Mouse (Mus musculus): ENCODE data around the gene Ppp4r3b.
A peak's percentile ranks its signal among the peaks of the same experiment; 100 is the strongest.

The Ppp4r3b gene

DNA sequence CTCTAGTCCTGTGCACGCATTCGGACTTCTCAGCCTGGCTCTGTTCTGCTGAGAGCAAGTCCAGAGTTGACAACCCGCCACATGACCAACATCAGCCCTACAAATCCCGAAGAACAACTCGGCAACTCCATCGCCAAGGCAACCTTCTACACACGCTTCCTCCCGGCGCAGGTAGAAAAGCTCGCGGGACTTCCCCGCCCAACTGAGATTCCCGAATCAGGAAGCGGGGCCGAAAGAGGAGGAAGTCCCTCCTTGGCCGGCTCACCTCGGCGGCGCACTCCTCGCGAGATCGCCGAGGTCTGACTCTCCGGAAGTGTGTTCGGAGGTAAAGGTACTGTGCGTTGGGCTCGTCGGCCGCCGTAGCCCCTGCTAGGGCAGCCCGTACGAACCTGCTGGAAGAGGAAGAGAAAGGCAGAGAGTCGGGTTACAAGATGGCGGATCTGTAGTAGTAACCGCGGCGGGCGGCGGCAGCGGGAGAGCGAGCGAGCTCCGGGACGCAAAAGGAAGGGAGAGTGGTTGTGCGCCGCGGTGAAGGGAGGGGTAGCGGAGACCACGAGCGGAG lies at the start of gene Ppp4r3b:
Gene Ppp4r3b (plus strand): TSS at position 328 of the 562 bp plus-strand sequence.
- DNase-seq (ENCODE audit: low spot score): peak; percentile 100

DNA sequence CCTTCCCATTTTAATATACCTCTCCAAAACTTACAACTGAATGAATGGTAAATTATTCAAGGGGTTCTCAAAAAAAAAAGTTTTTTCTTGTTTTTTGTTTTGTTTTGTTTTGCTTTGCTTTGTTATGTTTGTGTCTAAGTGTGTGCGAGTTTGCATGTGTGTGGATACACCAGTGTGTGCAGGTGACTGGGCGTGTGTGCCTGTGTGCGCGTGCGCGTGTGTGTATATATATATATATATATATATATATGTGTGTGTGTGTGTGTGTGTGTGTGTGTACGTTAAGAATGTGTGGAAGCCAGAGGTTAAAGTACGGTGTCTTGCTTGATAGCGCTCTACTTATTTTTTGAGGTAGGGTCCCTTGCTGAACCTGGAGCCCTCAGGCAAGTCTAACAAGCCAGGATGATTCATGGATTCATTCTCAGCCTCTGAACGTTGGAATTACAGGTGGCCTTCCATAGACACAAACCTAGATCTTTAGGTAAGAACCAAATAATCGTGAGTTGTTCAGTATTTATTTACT lies 42.8 kb upstream of the Ppp4r3b start:
- peak; percentile 16 for DNase-seq (ENCODE audit: low spot score)

DNA sequence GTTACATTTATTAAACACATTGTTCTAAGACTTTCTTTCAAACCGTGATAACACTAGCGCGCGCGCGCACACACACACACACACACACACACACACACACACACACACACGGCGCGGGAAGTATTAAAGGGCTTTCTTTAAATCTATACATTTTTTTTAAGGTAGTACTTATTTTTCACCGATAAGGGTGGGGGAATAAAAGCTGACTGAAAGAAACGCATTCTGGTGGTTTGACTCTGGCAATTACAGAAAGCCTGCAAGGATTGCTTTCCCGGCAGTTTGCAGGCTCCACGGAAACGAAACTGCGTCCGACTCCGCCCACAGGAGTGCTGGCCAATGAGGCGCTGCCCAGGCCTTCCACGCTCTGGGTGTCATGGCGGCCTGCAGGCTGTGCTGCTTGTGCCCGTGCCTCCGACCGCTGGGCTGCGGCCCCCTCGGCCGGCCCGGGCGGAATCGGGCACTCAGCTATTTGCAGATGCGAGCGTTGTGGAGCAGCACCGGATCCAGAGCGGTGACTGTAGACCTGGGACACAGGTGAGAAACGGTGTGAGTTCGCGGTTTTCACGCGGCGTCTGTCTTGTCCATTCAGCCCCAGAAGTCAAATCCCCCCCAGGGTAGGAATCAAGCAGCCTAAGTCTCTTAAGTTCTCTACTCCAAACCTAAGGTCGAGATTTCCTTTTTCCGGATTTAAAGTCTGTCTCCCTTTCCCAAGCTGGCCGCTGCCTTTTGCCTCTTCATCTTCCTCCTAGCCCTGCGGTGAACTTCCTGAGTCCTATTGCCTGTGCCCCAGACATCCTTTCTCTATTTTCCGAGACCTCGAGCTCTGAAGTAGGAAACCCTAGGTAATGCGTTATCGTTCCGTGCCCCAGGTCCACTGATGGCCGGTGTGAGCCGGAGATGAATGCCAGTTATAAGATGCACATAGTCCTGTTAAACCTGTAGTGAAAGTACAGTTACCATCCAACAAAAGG lies 42.0 kb upstream of the Ppp4r3b start, which contains the start of gene Pnpt1:
Gene Pnpt1 (plus strand): TSS at position 360 of the 971 bp plus-strand sequence.
- DNase-seq (ENCODE audit: low spot score): peak; percentile 98

DNA sequence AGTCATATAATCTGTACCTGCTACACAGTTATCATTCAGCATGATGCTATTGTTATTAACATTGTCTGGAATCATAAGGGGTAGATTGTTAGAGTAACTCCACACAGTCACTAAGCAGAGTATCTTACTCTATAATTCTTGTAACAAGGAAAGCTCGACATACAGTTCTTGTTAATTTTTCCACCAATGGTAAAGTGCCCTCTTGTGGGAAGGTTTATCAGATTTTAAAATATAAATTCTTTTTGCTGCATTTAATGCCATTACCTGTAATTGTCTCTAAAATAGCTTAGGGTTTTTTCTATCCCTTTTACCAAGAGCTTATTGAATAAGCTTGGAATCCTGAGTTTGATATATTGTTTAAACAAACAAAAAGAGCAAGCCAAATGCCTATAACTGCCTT lies 32.0 kb upstream of the Ppp4r3b start:
- DNase-seq (ENCODE audit: low spot score): no peak

DNA sequence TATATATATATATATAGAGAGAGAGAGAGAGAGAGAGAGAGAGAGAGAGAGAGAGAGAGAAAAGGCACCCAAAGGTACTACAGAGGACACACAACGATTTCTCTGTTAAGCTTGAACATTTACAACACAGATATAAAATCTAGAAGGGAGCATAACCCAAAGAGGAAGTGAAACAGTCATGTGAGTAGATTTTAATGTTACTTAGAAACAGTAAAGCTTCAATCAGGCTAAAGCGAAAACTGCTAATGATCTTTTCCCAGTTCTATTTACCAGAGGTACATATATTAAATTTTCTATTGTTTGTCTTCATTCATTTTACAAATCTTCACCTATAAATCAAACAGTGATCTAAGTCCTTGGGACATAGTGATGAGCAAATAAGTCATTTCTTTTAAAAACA lies 23.8 kb upstream of the Ppp4r3b start:
- DNase-seq (ENCODE audit: low spot score): no peak

DNA sequence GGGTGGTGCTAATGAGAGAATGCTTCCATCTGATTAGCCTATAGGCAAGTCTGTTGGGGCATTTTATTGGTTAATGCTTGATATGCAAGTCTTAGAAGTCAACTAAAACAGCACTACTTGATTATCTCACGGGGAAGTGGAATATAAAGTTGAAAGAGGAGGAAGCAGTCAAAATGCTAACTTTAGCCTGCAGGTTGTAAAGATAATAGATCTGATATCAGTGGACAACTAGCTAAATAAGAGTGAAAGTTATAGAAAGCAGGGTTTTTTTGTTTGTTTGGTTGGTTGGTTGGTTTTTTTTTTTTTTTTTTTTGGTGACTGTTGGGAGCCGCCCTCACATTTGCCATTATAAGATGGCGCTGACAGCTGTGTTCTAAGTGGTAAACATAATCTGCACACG lies 9.1 kb upstream of the Ppp4r3b start:
- DNase-seq (ENCODE audit: low spot score): no peak

DNA sequence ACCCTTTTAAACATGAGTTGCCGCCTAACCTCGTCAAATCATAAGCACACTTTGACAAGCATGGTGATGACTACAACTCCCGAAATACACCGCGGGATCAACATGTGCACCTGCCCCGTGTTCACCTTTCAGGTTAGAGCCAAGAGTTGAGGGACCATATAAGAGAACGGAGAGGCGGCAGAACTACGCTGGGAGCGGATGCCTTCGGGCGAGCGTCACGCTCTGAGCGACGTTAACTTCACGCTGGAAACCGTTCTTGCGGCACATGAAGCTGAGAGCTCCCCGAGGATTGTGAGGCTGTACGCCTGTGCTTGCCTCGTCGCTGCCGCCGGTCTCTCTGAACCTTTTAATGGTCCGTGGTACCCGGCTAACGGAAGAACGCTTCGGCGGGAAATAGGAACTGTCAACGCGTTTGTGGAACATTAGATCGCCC lies 715 bp upstream of the Ppp4r3b start:
- DNase-seq (ENCODE audit: low spot score): peak; percentile 68

DNA sequence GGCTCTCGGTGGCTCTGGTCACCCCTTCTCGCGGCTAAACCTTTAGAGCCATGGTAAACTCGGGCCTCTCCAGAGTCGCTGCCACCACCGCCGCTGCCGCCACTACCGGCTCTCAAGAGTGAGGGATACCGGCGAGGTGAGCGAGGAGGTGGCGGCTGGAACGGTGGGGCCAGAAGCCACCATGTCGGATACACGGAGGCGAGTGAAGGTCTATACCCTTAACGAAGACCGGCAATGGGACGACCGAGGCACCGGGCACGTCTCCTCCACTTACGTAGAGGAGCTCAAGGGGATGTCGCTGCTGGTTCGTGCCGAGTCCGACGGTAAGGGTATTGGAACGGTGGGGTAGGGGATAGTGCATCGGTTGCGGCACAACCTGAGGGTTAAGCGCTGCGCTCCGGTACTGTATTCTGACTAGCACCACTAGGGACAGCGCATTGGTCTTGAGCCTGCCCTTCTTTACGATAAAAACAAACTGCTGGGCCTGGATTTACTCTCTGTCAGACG lies 488 bp downstream of the Ppp4r3b start:
- DNase-seq (ENCODE audit: low spot score): peak; percentile 92

DNA sequence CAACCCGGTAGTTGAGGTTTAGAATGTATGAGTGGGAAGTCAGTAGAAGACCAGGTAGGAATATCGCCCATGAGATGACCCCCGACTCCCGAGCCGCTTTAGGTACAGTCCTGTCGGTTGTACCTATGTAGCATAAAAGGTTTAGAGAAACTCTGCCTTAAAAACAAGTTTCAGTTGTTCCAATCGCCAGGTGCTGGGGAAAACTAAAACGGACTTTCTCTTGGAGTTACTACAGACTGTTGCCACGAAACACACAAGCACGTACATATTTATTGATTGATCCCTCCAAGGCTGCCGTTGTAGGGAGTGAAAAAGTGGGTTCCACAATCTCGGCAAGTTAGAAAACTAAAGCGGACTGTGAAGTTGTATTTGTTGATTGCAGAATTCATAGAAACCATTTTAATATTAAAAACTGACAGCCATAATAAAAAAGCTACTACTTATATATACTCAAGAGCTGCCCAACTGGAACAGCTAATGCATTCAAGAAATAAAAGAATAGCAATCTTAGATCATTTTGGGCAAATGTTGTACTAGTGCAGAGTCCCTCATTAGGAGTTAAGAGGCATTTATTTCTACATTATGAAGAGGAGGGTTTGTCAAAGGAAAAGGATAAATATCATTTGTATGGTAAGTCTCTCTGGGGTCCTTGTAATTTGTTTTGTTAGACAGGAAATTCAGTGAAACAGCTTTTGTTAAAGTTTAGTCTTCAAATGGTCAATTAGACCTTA lies 1.2 kb downstream of the Ppp4r3b start:
- no peak for DNase-seq (ENCODE audit: low spot score)

DNA sequence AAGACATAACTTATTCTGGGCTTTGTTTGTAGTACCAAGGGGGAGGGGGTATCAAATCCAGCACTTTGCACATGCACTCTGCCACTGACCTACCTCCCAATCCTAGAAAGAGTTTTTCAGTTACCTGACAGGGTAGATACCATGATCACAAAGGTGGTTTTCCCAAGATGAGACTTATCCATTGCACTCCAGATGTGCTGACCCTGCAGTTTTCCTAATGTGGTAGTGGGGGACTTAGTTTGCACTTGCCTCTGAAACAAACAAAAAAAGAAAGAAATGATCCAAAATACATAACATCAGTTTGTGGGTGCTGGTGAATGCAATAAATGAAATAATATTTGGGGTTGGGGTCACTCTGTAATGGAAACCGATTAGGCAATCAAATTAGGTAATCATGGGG lies 6.6 kb downstream of the Ppp4r3b start:
- DNase-seq (ENCODE audit: low spot score): no peak

DNA sequence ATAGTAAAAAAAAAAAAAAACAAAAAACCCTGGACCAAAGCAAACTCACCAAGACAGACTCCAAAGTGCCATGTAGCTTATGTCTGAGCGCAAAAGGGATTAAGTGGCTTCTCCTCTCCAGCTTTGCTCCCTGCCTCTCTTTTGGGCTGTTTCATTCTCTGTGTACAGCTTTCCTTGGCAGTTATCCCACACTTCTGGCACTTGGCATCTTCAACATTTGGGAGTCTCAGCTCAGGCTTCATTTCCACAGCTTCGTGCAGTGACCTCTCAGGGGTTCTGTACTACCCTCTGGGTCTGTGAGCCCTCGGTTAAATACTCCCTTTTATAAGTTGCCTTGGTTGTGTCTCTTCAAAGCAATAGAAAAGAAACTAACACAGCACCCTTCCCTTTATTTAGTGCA lies 8.0 kb downstream of the Ppp4r3b start:
- peak; percentile 51 for DNase-seq (ENCODE audit: low spot score)

DNA sequence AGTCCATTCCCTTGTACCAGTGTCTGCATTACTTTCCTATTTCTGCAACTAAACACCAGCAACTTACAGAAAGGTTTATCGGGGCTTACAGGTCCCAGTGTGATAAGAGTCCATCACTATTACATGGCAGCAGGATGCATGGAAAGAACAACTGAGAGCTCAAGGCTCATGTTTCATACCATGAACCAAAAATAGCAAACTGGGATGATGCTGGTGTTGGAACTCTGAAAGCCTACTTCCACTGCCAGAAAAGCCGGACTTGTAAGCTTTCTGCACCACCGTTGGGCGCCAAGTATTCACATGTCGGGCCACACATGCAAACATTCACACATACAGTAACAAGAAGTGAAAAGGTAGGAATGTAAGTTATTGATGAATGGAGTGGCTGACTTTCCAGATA lies 9.1 kb downstream of the Ppp4r3b start:
- DNase-seq (ENCODE audit: low spot score): no peak

DNA sequence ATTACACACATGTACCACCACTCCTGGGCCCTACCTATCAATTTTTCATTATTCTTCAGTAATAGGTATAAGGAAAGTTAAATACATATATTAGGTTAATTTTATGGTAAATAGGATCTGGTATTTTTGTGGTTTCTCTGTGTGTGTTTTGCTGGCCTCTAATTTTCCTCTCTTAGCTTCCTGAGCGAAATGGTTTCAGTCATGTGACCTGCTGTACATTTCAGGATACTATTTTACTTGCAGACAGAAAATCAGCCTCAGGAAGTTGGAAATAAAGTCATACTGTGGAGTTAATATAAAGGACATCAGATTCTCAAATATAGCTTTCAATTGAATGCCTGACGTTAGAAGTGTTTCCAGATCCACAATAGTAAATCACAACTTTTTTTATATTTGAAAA lies 16.3 kb downstream of the Ppp4r3b start:
- no peak for DNase-seq (ENCODE audit: low spot score)

DNA sequence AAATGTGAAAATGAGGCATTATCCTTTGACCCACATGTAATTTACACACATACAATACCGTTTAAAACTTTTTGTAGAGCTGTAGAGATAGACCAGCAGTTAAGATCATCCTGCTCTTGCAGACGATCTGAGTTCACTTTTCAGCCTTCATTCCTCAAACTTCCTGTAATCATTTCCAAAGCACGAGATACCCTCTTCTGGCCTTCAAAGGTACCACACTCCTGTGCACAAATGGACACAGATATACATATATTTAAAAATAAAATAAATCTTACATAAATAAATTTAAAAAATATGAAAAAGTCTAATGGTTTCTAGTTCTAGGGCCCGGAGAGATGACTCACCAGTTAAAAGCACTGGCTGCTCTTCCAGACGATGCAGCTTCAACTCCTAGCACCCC lies 31.0 kb downstream of the Ppp4r3b start:
- no peak for DNase-seq (ENCODE audit: low spot score)

DNA sequence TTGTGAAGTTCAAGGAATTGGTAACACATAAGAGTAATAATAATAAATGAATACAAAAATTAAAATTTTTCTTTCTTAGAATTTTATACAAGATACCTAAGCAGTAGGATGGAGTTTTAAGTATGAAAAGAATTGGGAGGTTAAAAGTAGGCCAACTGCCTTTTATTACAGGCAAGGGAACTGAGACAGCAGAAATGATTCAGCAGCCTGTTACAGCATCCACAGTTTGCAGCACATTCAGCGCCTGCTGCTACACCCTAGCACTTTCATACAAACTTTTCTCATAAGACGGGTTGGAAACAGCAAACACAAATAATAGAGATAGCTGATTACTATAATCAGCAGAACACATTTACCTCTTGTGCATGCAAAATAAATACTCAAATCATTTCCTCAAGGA lies 37.1 kb downstream of the Ppp4r3b start:
- no peak for DNase-seq (ENCODE audit: low spot score)

DNA sequence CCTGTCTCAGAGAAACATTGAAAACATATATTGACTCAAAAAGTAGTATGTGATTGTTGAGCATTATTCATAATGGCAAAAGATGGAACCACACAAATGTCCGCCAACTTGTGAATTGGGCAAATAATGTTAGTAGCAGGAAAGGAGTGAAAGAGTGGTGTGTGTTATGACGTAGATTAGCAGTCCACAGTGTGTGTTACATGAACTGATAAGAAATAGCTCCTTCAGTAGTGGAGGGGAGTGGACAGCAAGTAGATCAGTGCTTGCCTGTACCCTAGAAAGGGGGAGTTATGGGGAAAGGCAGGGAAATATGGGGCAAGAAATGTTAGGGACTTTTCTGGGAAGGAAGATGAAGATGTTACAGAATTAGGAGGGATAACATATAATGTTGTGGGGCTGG lies 43.5 kb downstream of the Ppp4r3b start:
- no peak for DNase-seq (ENCODE audit: low spot score)

DNA sequence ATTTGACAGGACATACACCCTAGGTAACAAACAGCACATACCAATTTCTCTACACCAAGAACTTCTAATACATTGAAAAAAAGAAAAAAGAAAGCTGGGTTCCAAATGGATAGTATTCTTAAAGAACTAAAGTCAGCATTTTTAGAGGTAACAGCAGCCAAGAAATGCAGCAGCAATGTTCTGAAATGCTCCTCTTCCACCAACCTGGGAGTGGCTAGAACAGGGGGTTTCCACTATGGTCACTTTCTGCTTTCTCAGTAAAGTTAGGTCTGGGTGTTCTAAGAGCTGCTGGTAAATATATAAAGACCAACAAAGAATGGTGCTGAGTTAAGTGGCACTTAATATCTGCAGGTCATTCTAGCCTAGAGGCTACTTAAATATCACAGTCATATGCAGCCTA lies 46.4 kb downstream of the Ppp4r3b start:
- DNase-seq (ENCODE audit: low spot score): no peak

DNA sequence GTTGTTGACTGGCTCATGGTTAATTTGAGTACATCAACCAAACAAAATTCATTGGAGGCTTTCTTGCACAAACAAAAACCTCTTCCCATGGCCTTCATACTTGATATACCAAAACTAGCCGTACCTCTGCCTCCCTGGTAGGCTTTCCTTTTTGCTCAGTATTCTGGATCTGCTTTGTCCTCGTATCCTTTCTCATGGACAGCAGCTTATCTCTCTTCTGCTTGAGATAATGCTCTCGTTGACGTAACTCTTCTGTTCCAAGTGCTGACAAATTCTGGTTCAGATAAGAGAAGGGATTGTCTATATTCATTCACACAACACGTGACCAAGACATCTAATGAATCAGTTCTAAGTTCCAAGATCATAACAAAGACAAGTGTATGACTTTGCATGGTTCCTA lies 49.6 kb downstream of the Ppp4r3b start:
- no peak for DNase-seq (ENCODE audit: low spot score)

DNA sequence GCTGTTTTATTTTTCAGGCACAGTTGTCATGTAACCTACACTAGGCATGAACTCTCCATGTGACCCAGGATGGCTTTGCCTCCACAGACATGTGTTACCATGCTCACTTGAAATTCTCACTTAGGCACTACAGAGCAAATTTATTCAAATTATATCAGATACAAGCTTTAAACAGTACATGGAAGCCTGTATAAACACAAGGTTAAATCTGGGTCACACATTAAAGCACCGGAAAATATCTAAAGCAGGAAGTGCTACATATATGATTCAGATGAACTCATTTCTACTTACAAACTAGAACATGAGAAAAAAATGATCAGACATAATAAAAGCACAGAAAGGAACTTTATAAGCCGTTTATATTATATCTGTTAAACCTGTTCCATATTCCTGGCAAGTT lies 52.1 kb downstream of the Ppp4r3b start:
- DNase-seq (ENCODE audit: low spot score): no peak

DNA sequence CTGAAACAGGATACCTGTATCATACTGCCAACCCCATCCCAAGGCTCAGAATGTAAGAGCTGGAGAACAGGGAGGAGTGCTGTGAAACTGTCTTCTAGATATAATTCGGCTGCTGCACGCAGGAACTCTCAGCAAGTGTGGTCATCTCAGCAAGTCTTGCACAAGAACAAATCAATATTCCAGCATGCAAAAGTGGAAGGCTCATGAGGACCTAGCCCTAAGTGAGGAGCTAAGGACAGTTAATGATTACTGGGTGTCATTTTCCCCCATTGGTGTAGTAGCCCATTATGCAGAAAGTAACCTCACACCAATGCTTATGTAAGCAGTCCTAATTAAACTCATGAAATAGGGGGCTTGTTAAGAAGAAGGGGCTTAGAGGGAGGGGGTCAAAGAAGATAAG lies 56.3 kb downstream of the Ppp4r3b start:
- no peak for DNase-seq (ENCODE audit: low spot score)

DNA sequence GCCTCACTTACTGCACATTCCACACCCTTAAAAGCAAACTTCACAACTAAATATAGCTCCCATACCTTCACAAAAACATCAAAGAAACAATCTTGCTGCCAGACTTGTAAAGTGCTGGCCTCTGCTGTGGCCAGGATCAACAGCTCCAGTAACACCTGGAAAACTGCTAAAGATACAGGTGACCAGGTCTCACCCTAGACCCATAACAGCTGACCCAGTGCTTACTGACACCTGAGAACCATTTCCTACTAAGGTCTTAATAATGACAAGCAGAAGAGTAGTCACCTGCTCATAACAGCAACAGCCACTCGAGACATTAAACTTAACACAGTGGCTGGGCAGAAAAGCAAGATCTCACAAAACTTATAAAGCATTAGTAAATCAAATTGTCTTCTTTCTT lies 60.9 kb downstream of the Ppp4r3b start:
- DNase-seq (ENCODE audit: low spot score): no peak

DNA sequence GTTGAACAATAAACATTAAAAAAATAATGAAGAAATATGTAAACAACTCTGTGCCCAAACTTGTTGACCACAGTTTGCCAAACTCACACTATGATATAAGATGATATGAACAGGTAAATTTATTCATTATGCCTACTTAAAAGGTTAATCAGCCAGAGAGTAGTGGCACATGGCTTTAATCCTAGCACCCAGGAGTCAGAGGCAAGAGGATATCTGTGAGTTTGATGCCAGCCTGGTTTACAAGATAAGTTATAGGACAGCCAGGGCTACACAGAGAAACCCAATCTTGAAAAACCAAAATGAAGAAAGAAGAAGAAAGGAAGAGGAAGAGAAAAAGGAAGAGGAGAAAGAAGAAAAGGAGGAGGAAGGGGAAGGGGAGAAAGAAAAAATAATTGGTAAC lies 64.7 kb downstream of the Ppp4r3b start:
- no peak for DNase-seq (ENCODE audit: low spot score)

Measured in MN1 (cell line).